Mouse (Mus musculus): ENCODE data around the gene Mylk2.

Mylk2 gene

DNA sequence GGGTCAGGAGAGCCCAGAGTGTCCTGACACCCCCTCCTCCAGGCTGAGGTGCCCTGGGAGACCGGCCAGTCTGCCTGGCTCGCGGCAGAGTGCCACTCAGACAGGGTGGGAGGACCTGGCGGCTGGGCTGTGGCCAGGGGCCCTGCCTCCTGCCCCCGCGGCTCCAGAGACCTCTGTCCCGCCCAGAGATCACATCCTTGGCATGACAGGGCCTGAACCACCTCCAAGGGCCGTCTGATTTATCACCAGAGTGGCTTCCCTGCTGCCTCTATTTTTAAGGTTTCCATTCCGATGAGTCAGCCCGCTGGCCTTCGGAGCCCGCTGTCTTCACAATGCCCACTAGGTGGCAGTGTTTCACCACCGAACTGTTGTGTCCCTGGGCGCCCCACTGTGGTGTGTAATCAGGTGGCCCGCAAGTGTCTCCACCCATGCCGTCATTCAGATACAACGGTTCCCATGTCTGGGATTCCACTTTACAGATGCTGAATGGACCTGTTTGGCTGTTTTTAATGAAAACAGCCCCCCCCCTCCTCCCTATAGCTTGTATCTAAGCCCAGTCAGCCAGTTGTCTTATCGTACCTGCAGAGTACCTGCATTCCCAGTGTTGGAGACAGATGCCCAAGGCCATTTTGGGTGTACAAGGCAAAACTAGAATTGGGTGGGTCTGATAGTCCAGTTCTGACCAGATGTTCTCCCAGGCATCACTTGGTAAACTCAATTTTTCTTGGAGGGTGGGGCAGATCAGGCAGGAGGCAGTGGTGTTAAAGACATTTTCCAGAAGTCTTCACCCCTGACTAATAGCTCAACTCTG, 3.4 kb downstream of the Mylk2 start:
- peak; percentile 90 for DNase-seq (ENCODE audit: low read depth)

DNA sequence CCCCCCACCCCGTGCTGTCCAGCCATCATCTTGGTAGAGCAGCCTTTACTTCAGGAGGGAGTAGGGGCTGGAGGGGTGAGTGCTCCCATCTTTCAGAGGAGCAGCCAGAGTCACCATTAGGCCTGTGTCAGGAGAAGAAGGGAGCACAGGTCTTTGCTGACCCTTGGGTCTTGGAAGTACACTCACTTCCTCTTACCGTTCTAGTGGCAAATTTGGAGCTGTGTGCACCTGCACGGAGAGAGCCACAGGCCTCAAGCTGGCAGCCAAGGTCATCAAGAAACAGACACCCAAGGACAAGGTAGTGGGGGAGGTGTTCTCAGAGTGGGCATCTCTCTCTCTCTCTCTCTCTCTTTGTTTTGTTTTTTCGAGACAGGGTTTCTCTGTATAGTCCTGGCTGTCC, 4.3 kb downstream of the Mylk2 start:
- DNase-seq (ENCODE audit: low read depth): no peak

DNA sequence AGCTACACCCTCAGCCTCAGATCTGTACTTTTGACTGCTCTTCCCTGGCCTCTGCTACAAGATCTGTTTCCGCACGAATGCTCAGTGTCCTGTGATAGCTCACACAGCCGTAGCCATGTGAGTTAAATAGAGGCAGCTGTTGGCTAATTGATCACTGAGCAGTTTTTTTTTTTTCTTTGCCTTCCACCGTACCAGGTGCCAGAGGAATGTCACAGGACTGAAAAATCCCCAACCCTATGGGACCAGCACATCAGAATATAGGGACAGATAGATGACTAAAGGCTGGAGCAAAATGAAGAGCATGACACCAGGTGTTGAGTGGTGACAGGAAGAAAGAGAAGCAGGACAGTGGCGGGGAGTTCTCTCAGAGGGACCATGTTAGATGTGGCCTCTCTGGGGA, 5.0 kb downstream of the Mylk2 start:
- no peak for DNase-seq (ENCODE audit: low read depth)

DNA sequence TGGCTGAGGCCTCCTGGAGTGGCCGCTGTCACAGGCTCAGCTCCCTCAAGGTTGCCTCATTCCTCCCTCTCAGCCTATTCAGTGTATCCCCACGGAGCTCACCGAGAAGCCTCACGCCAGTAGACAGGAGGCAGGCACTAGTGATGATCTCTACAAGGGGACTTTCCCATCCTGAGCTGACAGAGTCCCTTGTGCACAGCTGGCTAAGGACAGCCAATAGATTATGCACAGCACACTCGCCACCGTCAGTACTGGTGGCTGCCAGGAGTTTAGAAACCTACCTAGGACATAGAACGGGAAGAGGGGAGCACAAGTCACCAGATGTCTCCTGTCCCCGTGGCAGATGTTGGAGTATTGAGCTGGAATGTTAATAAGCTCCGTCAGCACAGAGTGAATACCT, 6.5 kb downstream of the Mylk2 start:
- DNase-seq (ENCODE audit: low read depth): no peak

DNA sequence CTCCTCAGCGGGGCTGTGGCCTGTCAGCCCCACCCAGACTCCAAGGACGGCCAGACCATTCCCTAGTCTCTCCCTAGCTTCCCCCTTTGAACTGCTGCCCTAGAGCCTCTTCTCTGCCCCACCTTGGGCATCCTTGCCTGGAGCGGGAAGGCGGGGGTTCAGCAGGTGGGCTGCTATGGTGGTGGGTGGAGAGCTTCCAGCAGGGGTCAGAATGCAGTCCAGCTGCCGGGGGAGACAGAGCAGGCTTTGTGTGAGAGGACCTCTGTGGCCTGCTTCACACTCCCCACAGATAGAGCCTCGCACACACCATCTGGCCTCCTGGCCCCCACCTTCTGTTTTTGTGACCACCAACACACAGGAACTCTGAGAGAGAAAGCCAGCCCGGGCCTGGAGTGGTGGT, 11.2 kb downstream of the Mylk2 start:
- DNase-seq (ENCODE audit: low read depth): no peak

DNA sequence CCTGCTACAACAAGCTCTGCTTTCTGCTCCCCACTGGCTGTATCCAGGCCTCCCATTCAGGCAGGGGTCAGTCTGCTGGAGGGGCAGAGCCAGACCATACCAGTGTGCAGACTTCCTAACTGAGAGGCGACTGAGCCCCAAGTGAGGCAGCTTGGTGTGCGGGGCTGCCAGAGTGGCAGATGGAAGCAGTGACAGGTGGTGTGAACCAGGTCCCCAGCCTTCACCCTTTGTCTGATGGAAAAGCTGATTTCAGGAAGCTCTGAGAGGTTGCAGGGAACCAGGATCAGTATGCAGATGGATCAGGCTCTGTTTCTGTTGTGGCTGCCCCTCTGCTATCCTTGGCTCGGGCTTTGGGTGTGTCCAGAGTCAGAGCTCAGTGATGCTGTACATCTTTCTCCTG, 12.5 kb downstream of the Mylk2 start:
- DNase-seq (ENCODE audit: low read depth): no peak

DNA sequence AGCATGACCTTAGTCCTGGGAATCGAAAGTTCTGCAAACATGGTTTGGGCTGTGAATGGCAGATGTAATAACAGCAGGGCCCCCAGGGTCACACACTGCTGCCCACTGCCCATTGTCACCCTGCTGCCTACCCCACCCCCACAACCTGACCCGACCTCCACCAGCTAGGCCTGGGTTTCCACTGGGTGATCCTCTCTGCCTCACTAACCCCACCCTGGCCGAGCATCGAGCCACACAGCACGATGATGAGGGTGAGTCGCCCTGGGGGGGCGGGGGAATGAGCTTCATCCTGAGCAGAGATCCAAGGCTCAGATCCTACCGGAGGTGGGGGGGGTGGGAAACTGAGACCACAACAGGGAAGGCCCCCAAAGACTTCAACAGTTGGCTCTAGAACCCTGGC, 13.0 kb downstream of the Mylk2 start:
- no peak for DNase-seq (ENCODE audit: low read depth)

DNA sequence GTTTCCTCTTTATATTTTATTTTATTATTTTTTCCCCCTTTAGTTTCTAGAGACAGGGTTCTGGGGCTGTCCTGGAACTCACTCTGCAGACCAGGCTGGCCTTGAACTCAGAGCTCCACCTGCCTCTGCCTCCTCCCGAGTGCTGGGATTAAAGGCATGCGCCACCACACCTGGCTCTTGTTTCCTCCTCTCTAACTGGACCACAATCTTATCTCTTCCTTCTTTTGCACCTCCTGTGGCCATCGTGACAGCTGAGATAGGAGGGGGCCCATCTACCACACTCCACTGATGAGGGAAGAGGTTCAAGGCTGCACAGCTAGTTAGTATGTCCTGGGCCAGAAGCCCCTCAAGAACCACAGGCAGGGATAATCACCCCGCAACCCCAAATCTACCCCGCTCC, 13.4 kb downstream of the Mylk2 start:
- no peak for DNase-seq (ENCODE audit: low read depth)

DNA sequence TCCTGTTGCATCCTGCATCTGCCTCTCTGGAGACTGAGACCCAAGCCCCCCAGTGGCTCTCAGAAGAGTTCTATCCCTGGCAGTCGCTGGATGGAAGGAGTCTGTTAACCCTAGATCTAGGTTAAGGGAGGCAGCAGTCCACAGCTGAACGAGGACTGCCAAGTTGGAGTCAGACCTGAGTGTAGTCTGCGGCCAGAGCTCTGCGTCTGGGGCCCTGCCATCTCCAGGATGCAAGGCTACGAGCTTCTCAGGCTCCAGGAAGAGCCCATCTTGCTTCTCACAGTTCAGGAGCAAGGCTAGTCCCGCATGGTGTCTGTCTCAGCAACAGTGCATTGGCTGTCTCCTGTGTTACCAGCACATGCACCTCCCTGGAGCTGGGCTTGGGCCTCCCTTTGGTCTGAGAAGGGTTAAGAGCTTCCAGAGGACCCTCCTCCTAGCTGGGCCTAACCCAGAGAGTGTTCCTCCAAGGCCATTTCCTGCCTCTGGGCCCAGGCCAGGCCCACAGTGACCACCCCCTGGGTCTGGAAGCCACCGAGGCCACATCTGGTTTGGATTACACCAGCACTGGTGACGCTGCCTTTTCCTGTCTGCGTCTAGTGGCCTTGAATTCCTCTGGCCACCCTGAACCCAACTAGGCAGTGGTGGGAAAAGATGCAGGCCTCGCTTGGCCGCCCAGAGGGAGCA, 14.2 kb downstream of the Mylk2 start:
- DNase-seq (ENCODE audit: low read depth): no peak

DNA sequence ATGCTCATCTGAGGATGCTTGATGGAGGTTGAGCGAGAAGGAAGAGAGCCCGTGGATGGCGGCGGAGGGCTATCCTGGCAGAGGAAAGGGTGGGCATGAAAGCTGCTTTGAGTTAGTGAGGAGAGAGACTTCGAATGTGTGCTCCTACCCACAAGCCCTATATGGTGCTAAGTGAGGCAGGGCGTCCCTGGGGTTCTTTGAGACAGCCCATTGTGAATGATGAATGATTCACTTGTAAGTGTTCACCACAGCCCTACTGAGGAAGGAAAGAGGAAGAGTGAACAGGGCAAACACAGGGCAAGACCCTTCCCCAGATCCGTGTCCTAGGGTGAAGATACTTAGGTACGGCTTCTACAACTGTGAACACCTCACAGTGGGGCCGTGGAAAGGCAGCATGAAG, 15.7 kb downstream of the Mylk2 start:
- no peak for DNase-seq (ENCODE audit: low read depth)

DNA sequence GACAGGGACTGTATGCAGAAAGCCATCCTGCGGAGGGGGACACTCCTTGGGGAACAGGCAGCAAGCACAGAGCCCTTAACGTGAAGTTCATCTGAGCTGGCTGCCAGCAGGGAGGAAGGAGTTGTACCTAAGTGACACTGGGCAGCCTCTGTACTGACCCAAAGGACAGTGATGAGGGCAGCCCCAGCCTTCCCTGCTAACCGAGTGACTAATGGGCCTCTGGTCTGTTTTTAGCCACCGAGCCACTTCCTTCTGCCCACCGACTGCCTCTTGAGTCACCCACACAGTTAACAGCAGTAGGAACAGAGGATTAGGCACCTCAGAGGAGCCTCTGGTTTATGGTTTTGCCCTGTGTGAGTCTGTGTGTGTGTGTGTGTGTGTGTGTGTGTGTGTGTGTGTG, 16.2 kb downstream of the Mylk2 start:
- no peak for DNase-seq (ENCODE audit: low read depth)

DNA sequence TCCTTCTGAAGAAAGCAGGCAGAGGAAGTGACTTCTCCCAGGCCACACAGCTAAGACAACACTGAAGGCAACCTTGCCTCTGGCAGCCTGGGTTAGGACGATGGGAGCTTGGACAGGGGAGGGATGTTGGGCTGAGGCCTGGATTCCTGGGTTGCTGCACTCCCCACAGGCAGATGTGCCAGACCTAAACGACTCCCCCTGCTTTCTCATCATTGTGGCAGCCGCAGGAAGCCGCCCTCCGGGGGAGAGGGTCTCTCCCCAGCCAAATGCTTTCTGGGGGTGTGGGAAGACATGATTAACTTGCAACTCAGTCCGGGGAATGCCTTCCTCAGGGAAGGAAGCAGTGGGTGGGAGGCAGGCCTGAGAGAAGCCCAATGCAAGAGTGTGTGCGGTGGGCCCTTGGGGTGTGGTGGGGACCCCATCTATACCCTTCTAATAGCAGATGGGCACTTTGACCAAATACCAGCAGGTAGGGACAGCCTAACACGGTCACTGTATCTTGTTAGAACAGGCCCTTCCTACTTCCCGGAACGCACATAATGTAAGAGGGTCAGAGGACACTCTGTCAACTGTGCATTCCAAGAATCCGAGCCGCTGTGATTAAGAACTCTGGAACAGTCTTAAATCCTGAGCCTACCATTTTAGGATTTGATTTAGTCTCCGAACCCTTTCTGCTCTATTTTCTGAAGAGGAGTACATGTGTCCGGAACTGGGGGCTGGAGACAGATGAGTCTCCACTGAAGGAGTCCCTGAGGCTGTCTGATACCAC, 17.3 kb downstream of the Mylk2 start:
- DNase-seq (ENCODE audit: low read depth): no peak

DNA sequence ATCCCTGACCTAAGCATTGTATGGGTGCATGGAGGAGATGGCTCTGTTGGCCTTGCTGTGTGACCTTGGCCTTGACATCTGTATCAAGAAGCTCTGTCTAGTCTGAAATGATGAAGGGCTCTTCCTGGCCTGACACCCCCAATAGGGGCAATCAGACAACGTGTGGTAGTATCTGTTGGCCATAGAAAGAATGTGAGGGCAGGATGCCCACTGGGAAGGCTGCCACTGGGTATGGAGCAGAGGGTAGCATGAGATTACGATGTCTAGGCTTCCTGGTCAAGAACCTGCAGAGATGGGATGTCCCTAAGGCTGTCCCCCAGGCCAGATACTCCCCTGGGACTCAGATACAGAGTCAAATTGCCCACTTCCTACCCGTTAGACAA, 17.8 kb downstream of the Mylk2 start:
- no peak for DNase-seq (ENCODE audit: low read depth)

DNA sequence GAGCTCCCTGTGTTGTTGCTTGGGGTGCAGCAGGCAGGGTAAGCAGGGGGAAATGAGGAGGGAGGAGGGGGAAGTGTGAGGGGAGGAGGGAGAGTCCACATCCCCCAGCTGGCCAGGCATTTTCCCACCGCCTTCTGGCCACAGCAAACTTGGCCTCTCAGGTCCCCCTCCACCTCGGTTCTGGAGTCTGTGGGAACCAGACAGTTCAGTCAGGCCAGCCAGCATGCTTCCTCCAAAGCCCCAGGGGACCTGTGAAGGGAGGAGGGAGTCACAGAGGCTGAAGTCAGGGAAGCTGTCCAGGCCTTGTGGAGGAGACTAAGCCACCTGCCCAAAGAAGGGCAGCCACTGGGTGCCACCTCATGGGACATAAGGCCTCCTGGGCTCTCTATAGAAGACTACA, 19.1 kb downstream of the Mylk2 start:
- no peak for DNase-seq (ENCODE audit: low read depth)

DNA sequence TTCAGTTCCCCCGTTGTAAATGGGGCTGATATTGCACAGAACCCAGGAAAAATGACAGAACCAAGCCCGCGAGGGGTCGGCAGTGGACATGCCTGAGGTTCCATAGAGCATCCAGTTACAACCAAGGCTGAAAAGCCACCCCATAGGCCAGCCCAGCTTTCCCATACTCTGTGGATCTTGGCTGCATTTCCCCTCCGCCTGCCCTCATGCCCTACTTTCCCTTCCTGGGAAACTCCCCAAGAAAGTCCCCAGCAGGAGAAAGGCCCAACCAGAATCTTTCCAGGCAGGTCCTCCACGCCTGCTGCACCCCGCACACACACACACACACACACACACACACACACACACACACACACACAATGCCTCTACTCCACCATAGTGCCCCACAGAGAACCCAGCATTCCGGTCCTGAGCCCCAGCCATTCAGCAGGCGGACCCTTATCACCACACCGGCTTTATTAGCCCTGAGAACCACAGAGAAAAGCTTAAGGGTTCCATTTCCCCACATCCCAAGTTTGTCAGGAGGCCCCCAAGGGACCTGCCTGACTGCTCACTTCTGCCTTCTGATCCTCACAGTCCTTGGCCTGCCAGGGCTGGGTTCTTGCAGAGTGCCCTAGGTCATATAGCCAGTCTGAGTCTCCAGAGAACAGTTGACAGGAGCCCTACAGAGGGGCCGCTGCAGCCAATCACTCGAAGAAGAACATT, 20.5 kb downstream of the Mylk2 start:
- DNase-seq (ENCODE audit: low read depth): no peak

DNA sequence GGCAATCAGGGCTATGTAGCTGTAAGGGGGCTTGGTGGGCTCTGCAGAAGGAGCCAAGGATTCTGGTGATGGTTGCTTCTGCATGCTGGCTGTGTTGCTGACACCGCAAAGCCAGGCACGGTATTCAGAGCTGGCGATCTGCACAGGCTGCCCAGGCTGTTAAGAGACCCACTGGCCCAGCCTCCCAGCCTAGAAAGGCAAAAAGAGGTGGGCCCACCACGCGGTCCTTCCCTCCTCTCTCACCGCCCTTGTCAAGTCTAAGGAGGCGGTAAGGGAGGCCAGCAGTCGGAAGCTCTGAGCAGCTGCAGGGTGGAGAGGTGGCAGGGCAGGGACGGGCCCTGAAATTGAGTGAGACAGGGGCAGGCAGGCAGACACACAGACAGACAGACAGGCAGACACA, 21.9 kb downstream of the Mylk2 start, which contains the start of gene Foxs1:
Foxs1 (minus strand) TSS at position 161 of the 400 bp plus-strand sequence.
- DNase-seq (ENCODE audit: low read depth): no peak

DNA sequence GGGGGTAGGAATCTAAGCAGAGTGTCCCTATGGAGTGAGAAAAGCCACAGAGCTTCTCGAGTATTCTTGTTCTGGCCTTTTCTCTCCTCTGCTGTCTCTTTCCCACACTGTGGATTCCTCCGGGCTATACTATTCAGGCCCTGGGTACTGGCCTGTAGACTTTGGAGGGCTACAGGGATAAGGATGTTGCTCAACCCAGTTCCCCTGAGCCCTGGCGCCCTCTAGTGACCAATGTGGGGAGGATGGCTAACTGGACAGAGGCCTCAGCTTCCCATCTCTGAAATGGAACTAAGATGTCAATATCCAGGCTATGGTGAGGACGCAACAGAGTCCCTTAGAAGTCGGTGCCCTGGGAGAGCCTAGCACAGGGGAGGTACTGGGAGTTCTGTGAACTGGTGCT, 22.5 kb downstream of the Mylk2 start:
- DNase-seq (ENCODE audit: low read depth): peak; percentile 55

DNA sequence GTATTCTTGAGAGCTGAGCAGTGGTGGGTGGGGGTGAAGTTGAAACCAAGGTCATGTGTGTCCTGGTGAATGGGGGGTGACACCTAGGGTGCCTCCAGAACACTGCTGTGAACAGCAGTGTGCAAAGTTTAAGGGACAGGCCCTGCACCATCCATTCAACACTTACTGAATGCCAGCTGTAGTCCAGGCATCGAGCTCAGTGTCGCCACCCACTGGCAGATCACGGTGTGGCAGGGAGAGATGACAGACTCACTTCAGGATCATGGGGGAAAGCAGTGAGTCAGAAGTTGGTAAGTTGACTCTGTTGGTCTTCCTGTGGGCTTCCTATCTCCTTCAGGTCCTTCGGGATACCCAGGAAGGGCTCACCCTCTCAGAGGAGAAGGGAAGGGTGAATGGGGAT, 28.7 kb downstream of the Mylk2 start:
- peak; percentile 57 for DNase-seq (ENCODE audit: low read depth)

DNA sequence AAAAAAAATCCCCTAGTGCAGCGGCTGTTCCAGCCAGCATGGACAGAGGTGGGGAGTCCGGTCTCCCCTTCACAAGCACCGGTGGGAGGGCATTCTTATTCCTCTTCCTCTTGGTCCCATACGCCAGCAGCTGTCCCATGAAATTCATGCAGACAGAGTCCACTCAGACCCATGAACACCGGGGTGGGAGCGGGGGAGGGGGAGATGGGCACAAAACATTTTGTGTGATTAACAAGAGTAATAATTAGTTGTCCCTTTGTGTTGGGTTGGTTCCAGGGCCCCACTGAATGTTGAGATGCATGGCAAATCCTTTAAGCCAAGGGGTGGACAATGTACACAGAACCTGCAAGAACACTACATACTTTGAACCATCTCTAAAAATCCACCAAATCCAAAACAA, 30.0 kb downstream of the Mylk2 start:
- no peak for DNase-seq (ENCODE audit: low read depth)

DNA sequence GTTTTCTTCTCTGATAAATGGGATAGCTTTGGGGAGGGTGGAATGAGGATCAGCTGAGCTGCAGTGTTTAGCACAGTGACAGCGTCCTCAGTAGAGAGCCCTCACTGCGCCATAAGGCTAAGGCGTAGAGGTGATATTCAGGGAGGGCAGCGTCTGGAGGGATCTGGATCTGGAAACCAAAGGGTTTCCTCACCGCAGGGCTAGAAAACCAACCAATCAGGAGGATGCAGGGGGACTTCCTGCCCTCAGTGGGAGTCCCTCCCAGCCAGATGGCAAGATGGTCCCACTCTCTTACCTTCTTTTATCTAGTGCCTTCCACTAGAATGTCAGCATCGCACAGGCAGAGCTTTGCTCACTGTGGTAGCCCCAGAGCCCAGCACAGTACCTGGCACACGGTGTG, 30.6 kb downstream of the Mylk2 start:
- DNase-seq (ENCODE audit: low read depth): no peak

DNA sequence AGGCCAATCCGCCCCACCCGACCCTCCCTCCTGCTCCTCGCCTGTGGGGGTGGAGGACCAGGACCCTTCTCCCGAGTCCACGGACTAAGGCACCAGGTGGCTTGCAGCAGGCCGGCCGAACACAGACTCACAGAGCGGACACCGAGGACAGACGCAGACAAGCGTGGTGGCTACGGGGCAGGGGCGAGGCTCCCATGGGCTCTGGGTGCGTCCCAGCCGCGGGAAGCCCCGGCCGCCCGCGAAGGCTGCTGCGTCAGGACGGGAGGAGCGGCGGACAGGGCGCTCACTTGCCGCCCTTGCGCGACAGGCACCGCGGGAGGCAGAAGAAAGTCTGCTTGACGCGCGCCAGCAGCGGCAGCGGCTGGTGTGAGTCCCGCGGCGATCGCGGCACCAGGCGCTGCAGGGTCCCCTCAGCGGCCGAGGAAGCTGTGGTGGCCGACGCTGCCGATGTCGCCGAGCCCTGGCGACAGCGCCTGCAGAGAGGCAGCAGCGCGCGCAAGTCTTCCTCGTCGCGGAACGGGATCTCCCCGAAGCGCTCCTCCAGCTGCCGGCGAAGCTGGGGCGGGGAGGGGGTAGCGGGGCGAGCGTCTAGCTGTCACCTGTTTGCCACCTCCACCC, 31.9 kb downstream of the Mylk2 start:
- no peak for DNase-seq (ENCODE audit: low read depth)

DNA sequence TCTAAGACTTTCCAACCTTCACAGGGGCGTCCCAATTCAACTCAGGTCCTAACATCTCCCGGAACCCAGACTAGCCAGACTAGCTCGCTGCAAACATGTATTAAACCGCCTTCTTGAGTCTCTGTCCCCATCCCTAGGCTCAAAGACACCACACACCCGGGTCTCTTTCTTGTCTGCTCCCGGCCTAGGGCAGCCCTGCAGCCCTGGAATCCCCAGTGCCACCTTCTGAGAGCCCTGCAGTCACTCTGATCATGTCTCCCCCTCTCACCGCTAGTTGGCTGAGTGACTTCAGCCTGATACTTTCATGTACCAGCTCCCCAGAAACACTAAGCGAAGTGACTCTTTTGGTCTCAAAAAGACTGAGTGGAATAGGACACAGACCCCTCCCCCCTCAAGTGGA, 32.4 kb downstream of the Mylk2 start:
- DNase-seq (ENCODE audit: low read depth): no peak

Measured in induced T-regulatory cell, adult 2 months (primary cell).